Mouse (Mus musculus) spleen, adult 2 months (tissue): ENCODE results near the gene Upf1.

Experiments
- CTCF ChIP-seq: fragments of 200-500 bp; IDR thresholded peaks from 2 replicates; pipeline ENCODE4 v1.5.1; 2011; ENCODE audit warnings: mild to moderate bottlenecking, inconsistent platforms; ENCODE audit not compliant: insufficient read depth, insufficient read length, insufficient replicate concordance; ENCODE audit errors: extremely low read depth
- POLR2A ChIP-seq: fragments of 200-500 bp; IDR thresholded peaks from 2 replicates; pipeline ENCODE4 v1.6.1; 2011; ENCODE audit warnings: low read depth, low read length, inconsistent platforms

GRCm38 (mm10) chr8:70282603-70283135 lies 70.4 kb downstream of the Upf1 start, which contains the start of gene Homer3:
- TF ChIP-seq POLR2A, result 0 out of 2 replicates have a peak, but pooled peaks have one; percentile 11
- TF ChIP-seq CTCF, result peak; percentile 88; the same call in 1 of the 2 replicates
